Mouse (Mus musculus) gastrocnemius, postnatal 14 days (tissue): ENCODE data around the gene Kcng4. TPM values are rescaled to one million over a fixed set of nuclear protein-coding genes. Genes with fewer than 3 reads are reported as not detected.

ENCODE experiments used
- DNase-seq: peaks from one replicate; pipeline ENCODE4 v3.0.0; 2021; ENCODE audit warnings: mixed read lengths
- intact Hi-C: fragments of 180-260 bp; cut with DNase I; formaldehyde crosslinking; loops from one replicate; pipeline ENCODE4 v1.15.1; 2025; ENCODE audit warnings: low total_unique reads
- total RNA-seq, 2 experiments: library from RNA; stranded (reverse); gene quantifications; 2 replicates each; pipeline ENCODE4 v1.2.3; 2021

The Kcng4 gene
- total RNA-seq, 2 experiments from 2014 or later: 1.6 to 4.4 TPM

- intact Hi-C loops: no loop called here
- DNase-seq: peak; percentile 97
These were observed 60.8 kb downstream of the Kcng4 start, which contains the start of the genes Hsdl1 and Dnaaf1 for GRCm38 (mm10) chr8:119574437-119575365. Gene Hsdl1, minus strand, starts transcription at chr8:119575183. Gene Dnaaf1, plus strand, starts transcription at chr8:119575235.

Other genes with a start within 250 kb of the Kcng4 start
- 10 to 100 TPM; 67.6 to 94.0 TPM for gene Mlycd, start 240.8 kb downstream of the Kcng4 start, total RNA-seq
- gene Osgin1, start 201.6 kb downstream of the Kcng4 start, total RNA-seq: 1 to 10 TPM; 3.9 to 5.1 TPM
- under 1 TPM; 0.33 to 0.59 TPM for gene Necab2, start 189.0 kb downstream of the Kcng4 start, total RNA-seq
- gene Slc38a8, start 134.0 kb downstream of the Kcng4 start, total RNA-seq: not detected
- 10 to 100 TPM; 37.3 to 39.3 TPM for gene Mbtps1, start 76.9 kb downstream of the Kcng4 start, total RNA-seq
- gene Hsdl1, start 60.5 kb downstream of the Kcng4 start, total RNA-seq: 10 to 100 TPM; 12.6 to 13.7 TPM
- gene Dnaaf1, start 60.4 kb downstream of the Kcng4 start, total RNA-seq: not detected
- 1 to 10 TPM; 3.5 to 3.6 TPM for gene Taf1c, start 30.5 kb downstream of the Kcng4 start, total RNA-seq
- gene Adad2, start 22.9 kb downstream of the Kcng4 start, total RNA-seq: not detected
- 10 to 100 TPM; 65.6 to 68.3 TPM for gene Wfdc1, start 30.7 kb upstream of the Kcng4 start, total RNA-seq
- under 1 TPM in 1 of 2 experiments, not detected in 1; 0.12 TPM for gene Atp2c2, start 64.3 kb upstream of the Kcng4 start, total RNA-seq
- 1 to 10 TPM; 4.1 to 4.3 TPM for gene Tldc1, start 142.7 kb upstream of the Kcng4 start, total RNA-seq
- gene Cotl1, start 204.9 kb upstream of the Kcng4 start, total RNA-seq: 10 to 100 TPM; 18.3 to 24.5 TPM
- gene Klhl36, start 226.6 kb upstream of the Kcng4 start, total RNA-seq: 1 to 10 TPM; 2.2 to 2.7 TPM